Mouse (Mus musculus) spleen, adult 12 weeks (tissue): ENCODE results near the gene Slitrk4.

Experiments
- DNase-seq: peaks from one replicate; pipeline ENCODE4 v3.0.0; 2022; ENCODE audit warnings: low spot score

Slitrk4 gene

DNA sequence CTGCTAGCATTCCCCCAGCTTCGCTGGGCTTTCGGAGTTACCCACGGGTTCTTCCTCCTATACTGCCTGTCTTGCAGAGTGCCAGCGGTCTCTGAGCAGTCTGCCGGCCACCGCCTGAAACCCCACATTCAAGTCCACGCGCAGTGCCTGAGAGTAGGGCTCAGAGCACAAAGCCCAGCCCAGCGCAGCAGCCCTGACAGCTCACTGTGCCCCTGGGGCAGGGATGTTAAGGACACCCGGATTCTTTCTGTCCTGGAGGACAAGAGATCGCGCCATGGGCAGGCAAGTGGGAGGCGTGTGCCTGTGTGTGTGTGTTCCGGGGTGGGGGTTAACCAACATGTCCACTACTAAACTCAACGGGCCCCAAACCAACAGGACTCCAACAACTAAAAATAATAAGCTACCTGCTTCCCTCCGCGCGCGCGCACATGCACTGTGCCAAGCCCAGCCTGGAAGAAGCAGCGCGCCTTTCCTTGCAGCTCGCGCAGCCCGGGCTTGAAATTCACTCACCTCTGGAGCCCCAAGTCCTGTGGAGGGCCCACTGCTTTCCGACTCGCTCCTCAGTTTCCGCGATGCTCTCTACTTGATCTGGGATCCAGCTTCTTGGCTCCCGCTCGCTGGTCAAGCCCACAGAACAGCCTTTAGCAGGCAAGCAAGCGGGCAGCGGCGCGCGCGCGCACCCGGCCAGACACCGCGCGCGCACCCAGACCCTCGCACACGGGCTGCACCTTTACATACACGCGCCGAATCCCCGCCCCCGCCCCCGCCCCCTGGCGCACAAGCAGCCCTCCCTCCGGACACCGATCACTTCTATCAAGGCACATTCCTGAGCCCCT, at the start of gene Slitrk4:
TSS of gene Slitrk4 (minus strand) at position 707 of the 836 bp plus-strand sequence.
- no peak for DNase-seq

DNA sequence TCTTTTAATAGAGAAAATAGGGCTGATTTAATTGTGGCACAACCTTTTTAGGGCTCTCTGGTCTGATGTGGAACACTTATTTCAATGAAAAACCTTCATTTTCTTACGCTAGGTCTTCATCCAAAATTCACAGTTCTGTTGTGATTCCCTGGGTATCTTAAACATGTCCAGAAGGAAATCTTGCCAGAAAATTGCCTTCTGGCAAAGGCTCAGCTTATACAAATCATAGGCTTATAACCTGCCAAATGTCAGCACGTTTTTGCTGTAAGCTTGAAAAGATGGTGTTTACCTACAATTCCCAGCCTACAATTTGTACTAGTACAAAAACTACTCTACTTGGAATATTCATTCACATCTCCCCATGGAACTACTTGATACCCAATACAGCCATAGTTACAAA, 42.7 kb upstream of the Slitrk4 start:
- no peak for DNase-seq

- no peak for DNase-seq
Measured at GRCm38 (mm10) chrX:64277991-64278301, 1.1 kb upstream of the Slitrk4 start.

DNA sequence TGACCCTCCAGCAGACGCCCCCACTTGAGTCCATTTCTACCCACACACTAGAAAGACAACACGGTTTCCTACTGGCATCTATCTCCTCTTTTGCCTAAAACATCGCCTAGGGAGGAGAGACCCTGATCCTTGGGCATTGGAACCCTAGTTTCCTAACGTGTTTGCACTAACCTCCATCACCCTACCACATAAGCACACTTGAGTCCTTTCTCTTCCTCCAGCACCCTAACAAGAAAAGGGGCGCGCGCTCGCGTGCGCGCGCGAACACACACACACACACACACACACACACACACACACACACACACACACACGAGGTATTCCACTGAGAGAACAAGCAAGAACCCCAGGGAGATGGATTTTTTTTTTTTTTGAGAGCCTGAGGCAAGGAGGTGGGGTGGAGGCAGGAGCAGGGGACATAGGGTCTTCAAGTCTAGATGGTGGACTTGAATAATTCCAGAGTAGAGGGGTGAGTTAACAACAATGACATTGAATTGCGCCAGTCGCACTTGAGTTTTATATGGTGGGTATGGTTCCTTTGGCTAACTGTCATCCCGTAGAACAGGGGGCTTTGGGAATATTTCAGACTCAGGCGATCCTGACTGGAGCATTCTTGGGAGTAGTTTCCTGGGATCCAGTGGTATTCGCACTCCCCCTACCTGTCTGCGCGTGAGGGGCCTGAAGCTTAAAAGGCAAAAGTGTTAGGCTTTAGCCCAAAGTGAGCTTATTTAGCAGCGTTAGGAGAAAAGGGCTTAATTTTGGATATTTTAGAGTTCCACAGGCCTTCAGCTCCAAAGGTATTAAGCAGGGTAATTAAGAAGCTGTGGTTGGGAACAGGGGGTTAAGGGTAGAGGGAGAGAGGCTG, 562 bp upstream of the Slitrk4 start:
- no peak for DNase-seq

- no peak for DNase-seq
Measured at GRCm38 (mm10) chrX:64275501-64276289, 1.1 kb downstream of the Slitrk4 start.

GRCm38 (mm10) chrX:64263481-64263880, 13.3 kb downstream of the Slitrk4 start:
- DNase-seq: no peak
